ENCODE assay signal across 21 mouse cellular contexts in genomic region chr19:10845454-10845853, GRCm38 (mm10). TPM values are rescaled to one million over a fixed set of nuclear protein-coding genes. Genes with fewer than 3 reads are reported as not detected.
"Had no signal": no experiment of that assay in that cellular context is flagged by ENCODE, and none has a peak within 500 bp of the region (broad histone marks: within the 10 kb centered on the region; RNA-seq: fewer than 3 reads in every experiment).

No protein-coding gene starts in this region.

- H3K36me3 ChIP-seq: kidney, embryonic 15.5 days; limb, embryonic 12.5 days; limb, embryonic 15.5 days; liver, embryonic 12.5 days; liver, embryonic 15.5 days; midbrain, embryonic 10.5 days; midbrain, embryonic 15.5 days; neural tube, embryonic 13.5 days; stomach, embryonic 15.5 days had no signal

- H3K9me3 ChIP-seq: kidney, embryonic 15.5 days; limb, embryonic 12.5 days; limb, embryonic 15.5 days; liver, embryonic 12.5 days; liver, embryonic 15.5 days; megakaryocyte, embryonic 14.5 days; midbrain, embryonic 10.5 days; midbrain, embryonic 15.5 days; neural tube, embryonic 13.5 days; stomach, embryonic 15.5 days had no signal

- DNase-seq: kidney, adult 2 months; kidney, postnatal 10 days; kidney, postnatal 4 days; left cerebral cortex, postnatal 4 days; lung, adult 2 months; lung, postnatal 14 days; lung, postnatal 4 days; thymus, adult 18-20 months; thymus, postnatal 36 days had no signal

- H3K4me3 ChIP-seq: kidney, embryonic 15.5 days; limb, embryonic 12.5 days; limb, embryonic 15.5 days; liver, embryonic 12.5 days; liver, embryonic 15.5 days; midbrain, embryonic 10.5 days; midbrain, embryonic 15.5 days; myocyte; neural tube, embryonic 13.5 days; stomach, embryonic 15.5 days had no signal

- H3K27ac ChIP-seq: kidney, embryonic 15.5 days; limb, embryonic 12.5 days; limb, embryonic 15.5 days; liver, embryonic 12.5 days; liver, embryonic 15.5 days; midbrain, embryonic 10.5 days; midbrain, embryonic 15.5 days; neural tube, embryonic 13.5 days; stomach, embryonic 15.5 days had no signal

- H3K9ac ChIP-seq: kidney, embryonic 15.5 days; limb, embryonic 12.5 days; limb, embryonic 15.5 days; liver, embryonic 12.5 days; liver, embryonic 15.5 days; midbrain, embryonic 15.5 days; neural tube, embryonic 13.5 days; stomach, embryonic 15.5 days had no signal

- H3K4me2 ChIP-seq: kidney, embryonic 15.5 days; limb, embryonic 12.5 days; limb, embryonic 15.5 days; liver, embryonic 12.5 days; liver, embryonic 15.5 days; midbrain, embryonic 15.5 days; neural tube, embryonic 13.5 days; stomach, embryonic 15.5 days had no signal

- ATAC-seq: intestine, postnatal 0 days; liver, embryonic 12.5 days; midbrain, embryonic 15.5 days had no signal

- H3K4me1 ChIP-seq: limb, embryonic 12.5 days; midbrain, embryonic 15.5 days had no signal

- H3K27me3 ChIP-seq: limb, embryonic 15.5 days; midbrain, embryonic 15.5 days; neural tube, embryonic 13.5 days had no signal

RNA-seq across cellular contexts. Expression of gene Cd6, which starts 15.6 kb away (rescaled TPM):
- total RNA-seq: left cerebral cortex, postnatal 4 days had no signal
- polyA plus RNA-seq: limb, embryonic 12.5 days; limb, embryonic 15.5 days; liver, embryonic 12.5 days; liver, embryonic 15.5 days; midbrain, embryonic 10.5 days; myocyte; neural tube, embryonic 13.5 days had no signal
